15 mouse cellular contexts compared by ENCODE assay signal in genomic region chr4:58934308-58934707, GRCm38 (mm10). TPM values are rescaled to one million over a fixed set of nuclear protein-coding genes. Genes with fewer than 3 reads are reported as not detected.
A peak's percentile ranks its signal among the peaks of the same experiment; 100 is the strongest.
DNase-seq lines count a peak whose midpoint lies in the region; ATAC-seq and TF ChIP-seq lines count a peak whose summit lies in the region.
"Had no signal": no experiment of that assay in that cellular context is flagged by ENCODE, and none has a peak within 500 bp of the region (broad histone marks: within the 10 kb centered on the region; RNA-seq: fewer than 3 reads in every experiment).

No protein-coding gene starts in this region.

- H3K9ac ChIP-seq in forebrain, embryonic 14.5 days (ENCODE audit: low read length): no peak overlapping the region
- H3K9ac ChIP-seq in forebrain, embryonic 11.5 days (ENCODE audit: low read length): no peak overlapping the region
- no peak overlapping the region for H3K9ac ChIP-seq in kidney, embryonic 16.5 days (replicated peaks; ENCODE audit: low read length)
- no peak overlapping the region; the same call in 1 of the 2 replicates for H3K9ac ChIP-seq in MEL (ENCODE audit: control insufficient read depth, low read depth, low read length, poor library complexity, severe bottlenecking)
- H3K9ac ChIP-seq: heart, embryonic 13.5 days; hindbrain, embryonic 14.5 days had no signal

- H3K27me3 ChIP-seq in forebrain, embryonic 14.5 days (replicated peaks; ENCODE audit: control insufficient read depth, insufficient read depth, low read length): no peaks in the 10 kb centered on the region
- H3K27me3 ChIP-seq in forebrain, embryonic 11.5 days (ENCODE audit: control insufficient read depth, insufficient read depth, low read length): no peaks in the 10 kb centered on the region
- H3K27me3 ChIP-seq in kidney, embryonic 16.5 days (ENCODE audit: insufficient read depth, low read length): no peaks in the 10 kb centered on the region
- no peaks in the 10 kb centered on the region for H3K27me3 ChIP-seq in MEL (ENCODE audit: control insufficient read depth in 1 of 2, insufficient read depth in 2 of 2, low read length in 2 of 2)
- H3K27me3 ChIP-seq: heart, embryonic 13.5 days had no signal

- peaks cover 5% of the 10 kb centered on the region; the same call in 1 of the 2 replicates for H3K4me1 ChIP-seq in forebrain, embryonic 14.5 days (ENCODE audit: control insufficient read depth, insufficient read depth, low read length)
- no peaks in the 10 kb centered on the region for H3K4me1 ChIP-seq in forebrain, embryonic 11.5 days (replicated peaks; ENCODE audit: control insufficient read depth, insufficient read depth, low read length)
- H3K4me1 ChIP-seq in kidney, embryonic 16.5 days (ENCODE audit: insufficient read depth, low read length): peaks cover 5% of the 10 kb centered on the region; the same call in 1 of the 2 replicates
- peaks cover 0 to 6% of the 10 kb centered on the region in 2 experiments; a peak in 1 of 4 replicates for H3K4me1 ChIP-seq in MEL (ENCODE audit: control insufficient read depth in 1 of 2, insufficient read depth in 2 of 2, low read length in 2 of 2)

- no peak for TF ChIP-seq RAD21 in MEL (IDR thresholded peaks at IDR 0.05; ENCODE audit: low read depth, low read length)

- WGBS in forebrain, embryonic 14.5 days: 83% methylated on average over 4 of the region's 4 CpGs
- WGBS in forebrain, embryonic 11.5 days: 83% methylated on average over 4 of the region's 4 CpGs
- 83% methylated on average over 4 of the region's 4 CpGs for WGBS in kidney, embryonic 16.5 days

- H3K4me3 ChIP-seq in forebrain, embryonic 14.5 days (ENCODE audit: low read depth, low read length): no peak overlapping the region
- H3K4me3 ChIP-seq in forebrain, embryonic 11.5 days (ENCODE audit: low read depth, low read length): no peak overlapping the region
- H3K4me3 ChIP-seq in kidney, embryonic 16.5 days (ENCODE audit: low read length): no peak overlapping the region
- peak overlapping the region; percentile 5 to 53; a peak in 2 of 4 replicates for H3K4me3 ChIP-seq in MEL (ENCODE audit: control insufficient read depth in 1 of 2, insufficient read depth in 1 of 2, low read depth in 2 of 2, low read length in 2 of 2)
- H3K4me3 ChIP-seq: heart, embryonic 13.5 days had no signal

- no peaks in the 10 kb centered on the region for H3K36me3 ChIP-seq in forebrain, embryonic 14.5 days (ENCODE audit: control insufficient read depth, insufficient read depth, low read length)
- H3K36me3 ChIP-seq in forebrain, embryonic 11.5 days (ENCODE audit: control insufficient read depth, insufficient read depth, low read length): no peaks in the 10 kb centered on the region
- H3K36me3 ChIP-seq in kidney, embryonic 16.5 days (ENCODE audit: insufficient read depth, low read length): no peaks in the 10 kb centered on the region
- no peaks in the 10 kb centered on the region; a peak in 1 of 4 replicates for H3K36me3 ChIP-seq in MEL (ENCODE audit: control insufficient read depth in 1 of 2, insufficient read depth in 2 of 2, low read length in 2 of 2)
- H3K36me3 ChIP-seq: heart, embryonic 13.5 days had no signal

- no peak for TF ChIP-seq CTCF in MEL (IDR thresholded peaks at IDR 0.05 in 2 of 3, conservative IDR thresholded peaks at IDR 0.05 in 1 of 3; ENCODE audit: control insufficient read depth in 1 of 3, insufficient read depth in 1 of 3, low read depth in 2 of 3, low read length in 3 of 3, poor library complexity in 1 of 3, severe bottlenecking in 1 of 3)

- DNase-seq in forebrain, embryonic 14.5 days (ENCODE audit: low spot score): no peak
- DNase-seq in forebrain, embryonic 11.5 days (ENCODE audit: low spot score): no peak
- peak; percentile 88 for DNase-seq in heart, adult 11 months
- DNase-seq in heart, adult 18-20 months: no peak
- no peak for DNase-seq in kidney, postnatal 14 days
- peak; percentile 32 for DNase-seq in MEL (ENCODE audit: low read depth, low spot score)

- peak; percentile 12; the same call in 1 of the 2 replicates for ATAC-seq in forebrain, embryonic 14.5 days
- no peak for ATAC-seq in forebrain, embryonic 11.5 days (replicated peaks; ENCODE audit: low FRiP score)
- 0 out of 2 replicates have a peak, but pooled peaks have one; percentile 23 for ATAC-seq in kidney, embryonic 16.5 days (ENCODE audit: low FRiP score, low TSS enrichment)

- H3K4me2 ChIP-seq in forebrain, embryonic 14.5 days (ENCODE audit: low read length): no peak overlapping the region
- H3K4me2 ChIP-seq in forebrain, embryonic 11.5 days (ENCODE audit: low read depth, low read length, severe bottlenecking): no peak overlapping the region
- no peak overlapping the region for H3K4me2 ChIP-seq in kidney, embryonic 16.5 days (replicated peaks; ENCODE audit: low read depth, low read length)
- H3K4me2 ChIP-seq: hindbrain, embryonic 14.5 days had no signal

- TF ChIP-seq POLR2A in MEL (IDR thresholded peaks at IDR 0.05; ENCODE audit: control insufficient read depth in 1 of 2, insufficient read depth in 1 of 2, low read depth in 1 of 2, low read length in 2 of 2, poor library complexity in 1 of 2): no peak

- TF ChIP-seq EP300 in MEL (IDR thresholded peaks at IDR 0.05; ENCODE audit: low read depth in 1 of 2, low read length in 2 of 2): no peak

- no peaks in the 10 kb centered on the region for H3K9me3 ChIP-seq in forebrain, embryonic 14.5 days (replicated peaks; ENCODE audit: control insufficient read depth, low read length)
- no peaks in the 10 kb centered on the region for H3K9me3 ChIP-seq in forebrain, embryonic 11.5 days (ENCODE audit: control insufficient read depth, low read length)
- H3K9me3 ChIP-seq in kidney, embryonic 16.5 days (ENCODE audit: low read length): 0 out of 2 replicates have a peak, but pooled peaks cover 6% of the 10 kb centered on the region
- H3K9me3 ChIP-seq in MEL (replicated peaks; ENCODE audit: insufficient read depth, low read length): no peaks in the 10 kb centered on the region
- H3K9me3 ChIP-seq: heart, embryonic 13.5 days had no signal

- H3K79me2 ChIP-seq in MEL (ENCODE audit: control insufficient read depth, insufficient read depth, low read length, poor library complexity): no peaks in the 10 kb centered on the region

- no peak overlapping the region for H3K27ac ChIP-seq in forebrain, embryonic 14.5 days (ENCODE audit: low read depth, low read length)
- H3K27ac ChIP-seq in forebrain, embryonic 11.5 days (ENCODE audit: low read depth, low read length): no peak overlapping the region
- no peak overlapping the region for H3K27ac ChIP-seq in kidney, embryonic 16.5 days (ENCODE audit: low read length)
- H3K27ac ChIP-seq in MEL (ENCODE audit: control insufficient read depth, low read depth, low read length): no peak overlapping the region
- H3K27ac ChIP-seq: heart, embryonic 13.5 days; hindbrain, embryonic 14.5 days; hindbrain, postnatal 0 days had no signal

TF ChIP-seq in MEL, 35 proteins besides CTCF, POLR2A, EP300 and RAD21:
- TF ChIP-seq TBP (IDR thresholded peaks at IDR 0.05; ENCODE audit: low read depth, low read length): no peak
- peak; percentile 85 for TF ChIP-seq USF1 (IDR thresholded peaks at IDR 0.05; ENCODE audit: low read depth, low read length)
- no peak for TF ChIP-seq KAT2A (conservative IDR thresholded peaks at IDR 0.05; ENCODE audit: low read depth, low read length)

RNA-seq across cellular contexts. Expression of gene Zkscan16, which starts 9.1 kb away (rescaled TPM):
- polyA plus RNA-seq in forebrain, embryonic 14.5 days (2014; fragmentation: Nextera tagmentation; extraction: Ambion mirVana): 0.62 and 1.2 TPM in 2 replicates
- 1.2 TPM in 2 replicates for polyA plus RNA-seq in forebrain, embryonic 11.5 days (2014; fragmentation: Nextera tagmentation; extraction: Ambion mirVana)
- under 1 TPM; 0.15 to 0.39 TPM for total RNA-seq in heart, adult 18-20 months (2021)
- 0.46 and 1.0 TPM in 2 replicates for polyA plus RNA-seq in kidney, embryonic 16.5 days (2015; fragmentation: Nextera tagmentation; extraction: Ambion mirVana)
- total RNA-seq in MEL (2012; rRNA removed): not detected in 2 replicates
- not detected for polyA plus RNA-seq in MEL (2012; ENCODE audit: insufficient read depth in 1 of 2, insufficient read length in 2 of 2, low read depth in 1 of 2, low replicate concordance in 2 of 2, missing spikeins in 1 of 2)
- total RNA-seq: gastrocnemius, postnatal 25 days; heart, postnatal 14 days had no signal
- polyA plus RNA-seq: activated CD4-positive, CD25-positive, alpha-beta regulatory T cell, adult 4 months; heart, embryonic 16.5 days; inflammation-experienced regulatory T-cells, adult 6 months had no signal

RNA-seq across cellular contexts. Expression of gene Ecpas, which starts 21.8 kb away (rescaled TPM):
- polyA plus RNA-seq in forebrain, embryonic 14.5 days (2014; fragmentation: Nextera tagmentation; extraction: Ambion mirVana): 26.7 and 36.0 TPM in 2 replicates
- polyA plus RNA-seq in forebrain, embryonic 11.5 days (2014; fragmentation: Nextera tagmentation; extraction: Ambion mirVana): 39.3 and 43.2 TPM in 2 replicates
- total RNA-seq in heart, adult 18-20 months (2021): 100 to 1,000 TPM; 205 to 221 TPM
- polyA plus RNA-seq in kidney, embryonic 16.5 days (2015; fragmentation: Nextera tagmentation; extraction: Ambion mirVana): 29.9 and 33.5 TPM in 2 replicates
- total RNA-seq in MEL (2012; rRNA removed): 37.8 and 52.1 TPM in 2 replicates
- 100 to 1,000 TPM in 1 of 2 experiments, 10 to 100 TPM in 1; 57.6 to 161 TPM for polyA plus RNA-seq in MEL (2012; ENCODE audit: insufficient read depth in 1 of 2, insufficient read length in 2 of 2, low read depth in 1 of 2, low replicate concordance in 2 of 2, missing spikeins in 1 of 2)

RNA-seq across cellular contexts. Expression of gene Ptgr1, which starts 52.6 kb away (rescaled TPM):
- polyA plus RNA-seq in forebrain, embryonic 14.5 days (2014; fragmentation: Nextera tagmentation; extraction: Ambion mirVana): 4.9 and 5.9 TPM in 2 replicates
- polyA plus RNA-seq in forebrain, embryonic 11.5 days (2014; fragmentation: Nextera tagmentation; extraction: Ambion mirVana): 16.6 and 16.8 TPM in 2 replicates
- total RNA-seq in heart, adult 18-20 months (2021): 1 to 10 TPM; 3.0 to 3.7 TPM
- polyA plus RNA-seq in kidney, embryonic 16.5 days (2015; fragmentation: Nextera tagmentation; extraction: Ambion mirVana): 25.1 and 29.6 TPM in 2 replicates
- total RNA-seq in MEL (2012; rRNA removed): 11.7 and 14.7 TPM in 2 replicates
- polyA plus RNA-seq in MEL (2012; ENCODE audit: insufficient read depth in 1 of 2, insufficient read length in 2 of 2, low read depth in 1 of 2, low replicate concordance in 2 of 2, missing spikeins in 1 of 2): 10 to 100 TPM in 1 of 2 experiments, not detected in 1; 20.6 TPM

Comparison
In these comparisons a context has a peak if more than half of its experiments do, and no peak if none do; other contexts are left out.
1. DNase-seq: peak in heart, adult 11 months (single experiment) and MEL (single experiment); none in forebrain, embryonic 14.5 days (single experiment), forebrain, embryonic 11.5 days (single experiment), heart, adult 18-20 months (0 of 2) and kidney, postnatal 14 days (single experiment).
2. H3K4me3 ChIP-seq: peak in MEL (2 of 2); none in forebrain, embryonic 14.5 days (single experiment), forebrain, embryonic 11.5 days (single experiment) and kidney, embryonic 16.5 days (single experiment).